Mouse (Mus musculus) G1E (cell line): Measurements from ENCODE around the gene Jchain. TPM values are rescaled to one million over a fixed set of nuclear protein-coding genes. Genes with fewer than 3 reads are reported as not detected.
A peak's percentile ranks its signal among the peaks of the same experiment; 100 is the strongest.

Source experiments
- ATAC-seq: 2 replicates; pipeline ENCODE4 v1.8.0; 2016; ENCODE audit warnings: mild to moderate bottlenecking; ENCODE audit not compliant: insufficient number of reproducible peaks, poor library complexity, low FRiP score, severe bottlenecking; ENCODE audit errors: extremely low read depth
- DNase-seq: peaks from one replicate; pipeline ENCODE4 v3.0.0; 2012; ENCODE audit warnings: low spot score
- H3K27me3 ChIP-seq: 2 replicates; pipeline ENCODE4 v1.6.1; 2012; ENCODE audit warnings: mild to moderate bottlenecking, low read length, inconsistent platforms; ENCODE audit not compliant: insufficient read depth
- H3K36me3 ChIP-seq: replicated peaks from 2 replicates; pipeline ENCODE3; 2012; ENCODE audit warnings: mild to moderate bottlenecking, inconsistent platforms
- H3K4me1 ChIP-seq: 2 replicates; pipeline ENCODE4 v1.6.1; 2012; ENCODE audit warnings: low read depth, low read length, inconsistent platforms, mixed read lengths; ENCODE audit not compliant: insufficient read depth
- H3K4me3 ChIP-seq: 2 replicates; pipeline ENCODE4 v1.5.1; 2012; ENCODE audit warnings: low read depth, mild to moderate bottlenecking, inconsistent platforms, low read length, moderate library complexity, mixed read lengths
- H3K9me3 ChIP-seq: replicated peaks from 2 replicates; pipeline ENCODE4 v1.6.1; 2012; ENCODE audit warnings: inconsistent platforms
- CTCF ChIP-seq: IDR thresholded peaks from 2 replicates; pipeline ENCODE4 v1.5.1; 2012; ENCODE audit warnings: low read depth, low read length, inconsistent platforms, mixed read lengths
- GATA1 ChIP-seq: IDR thresholded peaks from 2 replicates; pipeline ENCODE4 v1.6.1; 2012; ENCODE audit warnings: borderline replicate concordance, low read length, inconsistent platforms, mixed read lengths
- GATA2 ChIP-seq: IDR thresholded peaks from 2 replicates; pipeline ENCODE4 v1.6.1; 2012; ENCODE audit warnings: low read depth, low read length, inconsistent platforms, borderline replicate concordance
- POLR2AphosphoS5 ChIP-seq: IDR thresholded peaks from 2 replicates; pipeline ENCODE4 v1.6.1; 2012; ENCODE audit warnings: low read depth, low read length, inconsistent platforms; ENCODE audit not compliant: insufficient replicate concordance
- TAL1 ChIP-seq: conservative IDR thresholded peaks from 2 replicates; pipeline ENCODE4 v1.6.1; 2012; ENCODE audit warnings: low read depth, low read length, inconsistent platforms, mixed read lengths
- polyA plus RNA-seq: library from polyadenylated mRNA; stranded (reverse); fragments of >175 nt; gene quantifications from 2 replicates; pipeline ENCODE4 v1.2.3, GENCODE M21; 2012
- total RNA-seq, 2 experiments: library from RNA; stranded (forward) in 1 of 2; stranded (reverse) in 1 of 2; fragments of 200-1000 nt in 1 of 2; fragments of >200 nt in 1 of 2; fragmentation: Nextera tagmentation in 1 of 2; gene quantifications; 2 replicates each; pipeline ENCODE4 v1.2.3; 2014 to 2017

Gene Jchain
- total and polyA plus RNA-seq, 3 experiments, result not detected

DNA sequence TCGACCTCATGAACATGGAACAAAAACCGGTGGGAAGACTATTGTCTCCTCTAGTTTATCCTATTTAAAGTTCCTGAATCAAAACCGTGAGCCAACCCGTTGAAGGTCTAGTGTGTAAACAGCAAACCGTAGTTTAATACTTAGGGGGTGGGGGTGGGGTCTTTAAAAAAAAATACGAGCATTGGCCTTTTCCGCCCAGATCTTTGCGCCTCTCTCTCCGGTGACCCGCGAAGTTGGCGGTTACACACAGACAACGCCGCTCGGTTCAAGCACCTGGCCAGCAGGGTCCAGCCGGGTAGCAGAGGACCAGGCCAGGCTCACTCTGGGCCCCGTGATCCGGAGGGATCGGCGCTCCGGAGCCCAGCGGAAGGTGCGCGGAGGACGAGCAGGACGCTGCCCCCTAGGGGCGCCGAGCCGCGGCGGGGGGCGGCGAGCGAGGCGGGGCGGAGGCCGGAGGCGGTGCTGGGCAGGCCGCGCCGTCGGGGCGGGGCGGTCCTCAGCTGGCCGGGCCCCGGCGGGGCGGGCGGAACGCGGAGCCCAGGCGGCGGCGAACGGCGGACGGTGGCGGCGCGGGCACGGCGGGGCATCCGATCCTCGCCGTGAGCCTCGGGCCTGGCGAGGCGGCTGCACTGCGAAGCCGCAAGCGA, 36.9 kb upstream of the Jchain start, which contains the start of gene Rufy3:
Gene Rufy3, plus strand, starts transcription at position 540 of the 647 bp plus-strand sequence.
- H3K9me3 ChIP-seq, result no peaks in the 10 kb centered on the region
- peak within 1 kb of the TSS; percentile 84 for H3K4me3 ChIP-seq
- DNase-seq, result peak; percentile 80
- no peaks in the 10 kb centered on the region for H3K27me3 ChIP-seq
- peaks cover 17% of the 10 kb centered on the region for H3K4me1 ChIP-seq
- TF ChIP-seq TAL1 (no peak), POLR2AphosphoS5 (no peak), CTCF (no peak), GATA2 (no peak), GATA1 (no peak)
- H3K36me3 ChIP-seq, result peaks cover 4% of the 10 kb centered on the region
- peak; percentile 55 for ATAC-seq

DNA sequence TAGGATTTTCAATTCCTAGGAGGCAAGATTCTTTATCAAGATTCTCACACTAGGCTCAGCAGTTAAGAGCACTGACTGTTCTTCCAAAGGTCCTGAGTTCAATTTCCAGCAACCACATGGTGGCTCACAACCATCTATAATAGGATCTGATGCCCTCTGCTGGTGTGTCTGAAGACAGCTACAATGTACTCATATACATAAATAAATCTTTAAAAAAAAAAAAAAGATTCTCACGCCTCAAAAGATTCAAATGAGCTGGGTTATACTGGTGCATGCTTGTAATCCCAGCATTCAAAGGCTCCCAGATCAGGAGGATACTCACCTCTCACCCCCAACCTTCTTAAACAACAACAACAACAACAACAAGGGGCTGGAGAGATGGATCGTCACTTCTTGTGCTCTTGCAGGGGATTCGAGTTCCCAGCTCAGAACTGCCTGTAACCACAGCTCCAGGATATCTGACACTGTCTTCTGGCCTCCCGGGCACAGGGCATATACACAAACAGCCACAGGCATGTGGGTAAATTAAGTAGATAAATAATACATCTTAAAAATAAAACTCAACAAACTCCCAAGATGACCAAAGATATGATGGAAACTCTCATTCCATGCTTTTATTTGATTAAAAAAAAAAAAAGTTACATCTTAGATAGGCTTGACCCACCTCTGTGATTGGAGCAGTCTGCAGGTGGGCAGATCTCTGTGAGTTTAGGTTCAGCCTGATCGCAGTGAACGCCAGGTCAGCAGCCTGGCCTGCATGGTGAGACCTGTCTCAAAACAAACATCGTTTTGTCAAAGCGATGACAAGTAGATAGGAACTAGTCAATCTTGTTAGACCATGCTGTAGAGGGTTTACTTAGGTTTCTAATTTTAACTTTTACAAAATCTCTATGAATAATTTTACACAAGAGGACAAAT, 35.4 kb upstream of the Jchain start:
- Histone ChIP-seq H3K9me3 (no peaks in the 10 kb centered on the region), H3K4me1 (peaks cover 19% of the 10 kb centered on the region), H3K36me3 (peaks cover 5% of the 10 kb centered on the region), H3K4me3 (no peak overlapping the region), H3K27me3 (no peaks in the 10 kb centered on the region)
- TF ChIP-seq GATA2, result no peak
- TF ChIP-seq GATA1, result no peak
- TF ChIP-seq CTCF, result no peak
- no peak for TF ChIP-seq POLR2AphosphoS5
- TF ChIP-seq TAL1, result no peak
- DNase-seq (no peak), ATAC-seq (no peak)

DNA sequence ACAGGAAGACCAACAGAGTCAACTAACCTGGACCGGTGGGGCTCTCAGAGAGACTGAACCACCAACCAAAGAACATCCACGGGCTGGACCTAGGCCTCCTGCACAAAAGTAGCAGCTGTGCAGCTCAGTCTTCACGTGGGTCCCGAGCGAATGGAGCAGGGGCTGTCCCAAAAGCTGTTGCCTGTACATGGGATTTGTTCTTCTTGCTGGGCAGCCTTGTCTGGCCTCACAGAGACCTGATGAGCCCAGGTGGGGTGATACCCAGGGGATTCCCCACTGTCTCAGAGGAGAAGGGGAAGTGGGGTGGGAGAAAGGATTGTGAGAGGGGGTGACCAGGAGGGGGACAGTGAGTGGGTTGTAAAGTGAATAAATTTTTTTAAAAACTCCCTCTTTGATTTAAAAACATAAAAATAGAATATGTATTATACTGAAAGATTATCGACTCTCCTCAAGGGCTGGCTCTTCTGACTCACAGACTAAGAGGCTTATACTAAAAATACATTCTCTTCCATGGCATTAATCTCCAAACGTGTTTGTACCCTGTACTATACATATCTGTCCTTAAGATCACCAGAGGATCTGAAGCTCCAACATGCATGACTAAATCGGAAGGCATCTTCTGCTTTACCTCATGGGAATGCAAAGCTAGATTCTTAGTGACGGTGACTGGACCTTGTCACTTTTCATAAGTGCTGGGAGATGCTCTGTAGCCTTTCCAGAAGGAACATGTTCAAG, 33.6 kb upstream of the Jchain start:
- H3K36me3 ChIP-seq, result peaks cover 16% of the 10 kb centered on the region
- no peak for ATAC-seq
- H3K4me3 ChIP-seq, result no peak overlapping the region
- no peaks in the 10 kb centered on the region for H3K27me3 ChIP-seq
- H3K9me3 ChIP-seq, result no peaks in the 10 kb centered on the region
- TF ChIP-seq TAL1 (no peak), GATA1 (no peak), POLR2AphosphoS5 (no peak), GATA2 (no peak), CTCF (no peak)
- no peak for DNase-seq
- H3K4me1 ChIP-seq, result peaks cover 20% of the 10 kb centered on the region

DNA sequence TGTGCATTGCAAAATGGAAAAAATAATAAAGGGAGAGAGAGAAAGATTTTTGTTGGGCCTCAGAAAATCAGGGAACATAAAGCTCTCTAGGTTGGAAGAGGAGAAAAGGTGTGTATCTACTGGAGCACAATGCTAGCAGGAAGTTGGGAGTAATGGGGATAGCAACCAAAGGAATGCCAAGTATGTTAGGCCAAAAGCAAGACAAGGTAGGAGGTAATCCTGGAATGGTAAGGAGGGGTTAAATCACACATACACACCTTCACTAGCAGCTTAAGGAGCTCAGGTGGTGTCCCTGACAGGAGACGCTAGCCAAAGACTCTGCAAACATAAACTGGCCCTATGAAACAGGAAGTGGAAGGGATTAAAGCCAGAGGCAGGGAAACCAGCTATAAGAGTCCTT, 31.3 kb upstream of the Jchain start:
- TF ChIP-seq CTCF, result no peak
- TF ChIP-seq GATA2, result no peak
- no peak for TF ChIP-seq GATA1
- no peak for TF ChIP-seq TAL1
- no peak for TF ChIP-seq POLR2AphosphoS5
- DNase-seq, result no peak
- Histone ChIP-seq H3K4me3 (no peak overlapping the region), H3K27me3 (no peaks in the 10 kb centered on the region), H3K9me3 (no peaks in the 10 kb centered on the region), H3K36me3 (peaks cover 22% of the 10 kb centered on the region), H3K4me1 (peaks cover 20% of the 10 kb centered on the region)
- ATAC-seq, result no peak

DNA sequence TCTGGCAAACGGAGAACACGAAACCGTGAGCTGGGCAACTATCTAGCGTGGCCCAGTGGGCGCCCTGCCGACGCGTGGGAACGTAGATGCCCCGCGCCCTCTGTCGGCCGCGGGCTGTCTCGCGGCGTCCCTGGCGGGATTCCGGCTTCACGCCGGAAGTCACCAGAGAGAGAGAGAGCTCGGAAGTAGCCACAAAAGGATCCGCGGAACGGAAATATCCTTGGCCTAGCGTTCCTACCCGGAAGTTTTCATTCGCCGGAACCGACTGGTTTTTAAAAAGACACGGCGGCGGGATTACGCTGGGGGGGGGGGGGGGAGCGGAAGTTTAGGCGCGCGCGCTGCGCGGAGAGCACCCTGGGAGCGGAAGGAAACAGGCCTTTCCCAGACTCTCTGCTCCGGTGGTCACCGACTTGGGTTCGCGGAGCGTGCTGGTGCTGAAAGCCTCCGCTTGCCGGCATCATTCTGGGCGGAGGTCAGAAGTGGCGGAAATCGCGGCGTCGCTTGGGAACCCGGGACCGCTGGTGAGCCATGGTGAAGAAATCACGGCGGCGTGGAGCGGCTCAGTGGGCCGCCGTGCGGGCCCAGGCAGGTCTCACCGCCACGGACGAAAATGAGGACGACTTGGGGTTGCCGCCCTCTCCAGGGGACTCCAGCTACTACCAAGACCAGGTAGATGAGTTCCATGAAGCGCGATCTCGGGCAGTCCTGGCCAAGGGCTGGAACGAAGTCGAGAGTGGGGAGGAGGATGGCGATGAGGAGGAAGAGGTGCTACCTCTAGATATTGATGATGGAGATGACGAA, 26.6 kb upstream of the Jchain start, which contains the start of gene Utp3:
Gene Utp3, plus strand, starts transcription at position 377 of the 801 bp plus-strand sequence.
- peak within 1 kb of the TSS; percentile 96 for H3K4me3 ChIP-seq
- H3K4me1 ChIP-seq, result peaks cover 18% of the 10 kb centered on the region
- H3K36me3 ChIP-seq, result peaks cover 22% of the 10 kb centered on the region
- H3K9me3 ChIP-seq, result no peaks in the 10 kb centered on the region
- DNase-seq, result peak; percentile 85
- H3K27me3 ChIP-seq, result no peaks in the 10 kb centered on the region
- peak; percentile 87 for ATAC-seq
- no peak for TF ChIP-seq POLR2AphosphoS5
- TF ChIP-seq CTCF, result peak; percentile 65
